Mouse (Mus musculus): Measurements from ENCODE around the gene Cog6. TPM values are rescaled to one million over a fixed set of nuclear protein-coding genes. Genes with fewer than 3 reads are reported as not detected.

The Cog6 gene
- polyA plus RNA-seq, 1 experiment, result 27.6 TPM

GRCm38 (mm10) chr3:52962391-52962790, 54.6 kb downstream of the Cog6 start:
- DNase-seq (ENCODE audit: low read depth), result no peak

- no peak for DNase-seq (ENCODE audit: low read depth)
These were observed 55.4 kb downstream of the Cog6 start for GRCm38 (mm10) chr3:52961661-52962060.

GRCm38 (mm10) chr3:52960951-52961350, 56.1 kb downstream of the Cog6 start:
- no peak for DNase-seq (ENCODE audit: low read depth)

GRCm38 (mm10) chr3:52958444-52959120, 58.5 kb downstream of the Cog6 start:
- no peak for DNase-seq (ENCODE audit: low read depth)

GRCm38 (mm10) chr3:52957861-52958260, 59.2 kb downstream of the Cog6 start:
- DNase-seq (ENCODE audit: low read depth), result no peak

- DNase-seq (ENCODE audit: low read depth), result no peak
These were observed 60.8 kb downstream of the Cog6 start for GRCm38 (mm10) chr3:52956236-52956635.

- DNase-seq (ENCODE audit: low read depth), result no peak
These were observed 61.5 kb downstream of the Cog6 start for GRCm38 (mm10) chr3:52955481-52956019.

- peak; percentile 17 for DNase-seq (ENCODE audit: low read depth)
These were observed 62.4 kb downstream of the Cog6 start for GRCm38 (mm10) chr3:52954656-52955055.

GRCm38 (mm10) chr3:52953831-52954230, 63.2 kb downstream of the Cog6 start:
- no peak for DNase-seq (ENCODE audit: low read depth)

- no peak for DNase-seq (ENCODE audit: low read depth)
These were observed 68.2 kb downstream of the Cog6 start for GRCm38 (mm10) chr3:52948824-52949223.

GRCm38 (mm10) chr3:52947444-52947843, 69.6 kb downstream of the Cog6 start:
- no peak for DNase-seq (ENCODE audit: low read depth)

GRCm38 (mm10) chr3:52940832-52941468, 76.1 kb downstream of the Cog6 start:
- DNase-seq (ENCODE audit: low read depth), result no peak

GRCm38 (mm10) chr3:52938398-52938797, 78.6 kb downstream of the Cog6 start:
- no peak for DNase-seq (ENCODE audit: low read depth)

- DNase-seq (ENCODE audit: low read depth), result no peak
These were observed 79.2 kb downstream of the Cog6 start for GRCm38 (mm10) chr3:52937739-52938306.

GRCm38 (mm10) chr3:52931956-52932355, 85.1 kb downstream of the Cog6 start:
- no peak for DNase-seq (ENCODE audit: low read depth)

Other genes with a start within 250 kb of the Cog6 start
- gene Lhfp, start 24.3 kb upstream of the Cog6 start, polyA plus RNA-seq (2012; rRNA removed), result 29.8 and 39.2 TPM in 2 replicates

All from gonadal fat pad, adult 2 months (tissue).